Mouse (Mus musculus) limb, embryonic 11.5 days (tissue): Measurements from ENCODE around the gene Dab1. TPM values are rescaled to one million over a fixed set of nuclear protein-coding genes. Genes with fewer than 3 reads are reported as not detected.

Source experiments
- ATAC-seq: fragments of 200-750 bp; cut with Nextera tagmentation; 2 replicates; pipeline ENCODE4 v1.8.0; 2017; ENCODE audit warnings: low read depth; ENCODE audit not compliant: insufficient number of reproducible peaks, low FRiP score, low TSS enrichment
- DNase-seq: peaks from one replicate; pipeline ENCODE4 v3.0.0-alpha.2; 2015; ENCODE audit warnings: low spot score
- H3K27ac ChIP-seq: fragments of 300-500 bp; sonication (generic); replicated peaks from 2 replicates; pipeline ENCODE4 v1.5.1; 2014; ENCODE audit warnings: low read depth, mild to moderate bottlenecking, low read length
- H3K27me3 ChIP-seq: fragments of 300-500 bp; sonication (generic); 2 replicates; pipeline ENCODE4 v1.6.1; 2014; ENCODE audit warnings: mild to moderate bottlenecking, low read length, mixed read lengths; ENCODE audit not compliant: control insufficient read depth, insufficient read depth
- H3K36me3 ChIP-seq: fragments of 300-500 bp; sonication (generic); 2 replicates; pipeline ENCODE4 v1.6.1; 2014; ENCODE audit warnings: mild to moderate bottlenecking, low read length, moderate library complexity, mixed read lengths; ENCODE audit not compliant: control insufficient read depth, insufficient read depth
- H3K4me1 ChIP-seq: fragments of 300-500 bp; sonication (generic); 2 replicates; pipeline ENCODE4 v1.6.1; 2014; ENCODE audit warnings: low read length, mixed read lengths; ENCODE audit not compliant: control insufficient read depth, insufficient read depth
- H3K4me2 ChIP-seq: fragments of 300-500 bp; sonication (generic); 2 replicates; pipeline ENCODE4 v1.6.1; 2014; ENCODE audit warnings: low read depth, mild to moderate bottlenecking, moderate library complexity; ENCODE audit not compliant: severe bottlenecking
- H3K4me3 ChIP-seq: fragments of 300-500 bp; sonication (generic); 2 replicates; pipeline ENCODE4 v1.5.1; 2014; ENCODE audit warnings: low read depth, low read length
- H3K9ac ChIP-seq: fragments of 300-500 bp; sonication (generic); 2 replicates; pipeline ENCODE4 v1.6.1; 2014; ENCODE audit warnings: mild to moderate bottlenecking, low read length
- H3K9me3 ChIP-seq: fragments of 300-500 bp; sonication (generic); 2 replicates; pipeline ENCODE4 v1.6.1; 2016; ENCODE audit warnings: low read length; ENCODE audit not compliant: control insufficient read depth
- WGBS: fragments of 180-500 bp; shearing (Covaris S2); extraction: QIAGEN DNeasy Blood & Tissue Kit; methylation state at CpG from one replicate; pipeline ENCODE4 v1.1.7; 2014; 5-methylcytosine and 5-hydroxymethylcytosine counted together
- polyA plus RNA-seq: library from polyadenylated mRNA; unstranded; fragments of >200 nt; fragmentation: Nextera tagmentation; extraction: Ambion mirVana; gene quantifications from 2 replicates; pipeline ENCODE4 v1.2.1, GENCODE M21; 2014

Gene Dab1
- polyA plus RNA-seq, 1 experiment from 2014 or later: 17.1 TPM

DNA sequence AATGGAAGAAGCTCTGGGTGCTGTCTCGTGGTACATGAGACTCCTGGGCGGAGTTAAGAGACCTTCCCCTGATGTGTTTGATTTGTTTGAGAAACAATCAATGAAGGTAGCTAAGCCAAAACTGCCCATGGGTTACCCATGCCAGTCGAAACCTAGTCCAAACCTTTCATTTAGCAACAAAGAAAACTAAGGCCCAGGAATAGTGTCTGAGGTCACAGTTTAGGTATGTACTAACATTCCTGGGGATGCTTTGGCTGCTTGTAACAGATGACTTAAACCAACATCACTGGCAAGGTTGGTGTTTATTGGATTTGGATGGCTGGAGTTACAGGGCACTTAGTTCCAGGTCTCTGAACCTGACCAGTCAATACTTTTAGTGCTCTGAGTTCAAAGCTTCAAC lies 610.1 kb downstream of the Dab1 start:
- Histone ChIP-seq H3K9ac (no peak overlapping the region), H3K4me1 (no peaks in the 10 kb centered on the region), H3K4me2 (no peak overlapping the region), H3K4me3 (no peak overlapping the region), H3K27me3 (no peaks in the 10 kb centered on the region), H3K36me3 (no peaks in the 10 kb centered on the region), H3K27ac (no peak overlapping the region), H3K9me3 (no peaks in the 10 kb centered on the region)
- 81% methylated on average over 3 of the region's 3 CpGs for WGBS
- ATAC-seq: no peak
- DNase-seq: no peak

DNA sequence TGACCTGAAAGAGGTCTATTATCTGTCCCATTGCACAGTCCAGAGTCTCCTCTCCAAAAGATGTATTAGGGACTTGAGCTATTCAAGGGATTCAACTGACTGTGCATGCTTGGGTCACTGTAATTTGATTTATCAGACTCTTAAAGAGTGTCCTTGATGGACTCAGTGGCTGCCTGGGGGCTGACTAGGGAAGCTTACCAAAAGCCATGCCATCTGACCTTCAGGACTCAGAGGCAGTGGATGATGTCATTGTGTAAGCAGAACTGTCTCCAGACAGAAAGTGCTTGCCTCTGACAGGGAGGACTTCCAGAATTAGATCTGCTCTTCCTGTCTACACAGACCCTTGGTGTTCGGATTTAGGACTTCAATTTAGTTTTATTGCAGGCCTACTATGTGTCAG lies 627.3 kb downstream of the Dab1 start:
- Histone ChIP-seq H3K9ac (no peak overlapping the region), H3K4me2 (no peak overlapping the region), H3K36me3 (no peaks in the 10 kb centered on the region), H3K27me3 (no peaks in the 10 kb centered on the region), H3K4me1 (no peaks in the 10 kb centered on the region), H3K4me3 (no peak overlapping the region), H3K27ac (no peak overlapping the region), H3K9me3 (no peaks in the 10 kb centered on the region)
- DNase-seq (no peak), ATAC-seq (no peak)
- WGBS: 60% methylated on average over 1 of the region's 1 CpGs

DNA sequence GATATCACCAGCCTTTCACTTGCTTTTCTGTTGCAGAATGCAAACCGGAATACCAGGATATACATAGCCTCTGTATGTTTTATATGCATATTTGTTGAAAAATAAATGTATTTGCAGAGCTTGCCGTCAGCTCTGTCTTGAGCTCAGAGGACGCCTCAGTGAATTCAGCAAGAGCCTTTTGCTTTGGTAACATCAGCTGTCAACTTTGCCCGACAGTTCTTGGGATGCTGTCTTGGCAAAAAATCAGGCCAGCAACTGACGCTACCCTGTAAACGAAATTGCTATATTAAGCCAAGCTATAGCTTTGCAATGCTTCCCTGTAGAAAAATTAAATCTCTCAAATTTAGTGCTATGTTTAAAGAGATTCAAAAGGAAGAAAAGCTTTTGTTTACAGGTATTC lies 630.3 kb downstream of the Dab1 start:
- Histone ChIP-seq H3K4me2 (no peak overlapping the region), H3K4me3 (no peak overlapping the region), H3K9ac (no peak overlapping the region), H3K27me3 (no peaks in the 10 kb centered on the region), H3K4me1 (no peaks in the 10 kb centered on the region), H3K36me3 (no peaks in the 10 kb centered on the region), H3K27ac (no peak overlapping the region), H3K9me3 (no peaks in the 10 kb centered on the region)
- 86% methylated on average over 6 of the region's 6 CpGs for WGBS
- ATAC-seq (no peak), DNase-seq (no peak)

DNA sequence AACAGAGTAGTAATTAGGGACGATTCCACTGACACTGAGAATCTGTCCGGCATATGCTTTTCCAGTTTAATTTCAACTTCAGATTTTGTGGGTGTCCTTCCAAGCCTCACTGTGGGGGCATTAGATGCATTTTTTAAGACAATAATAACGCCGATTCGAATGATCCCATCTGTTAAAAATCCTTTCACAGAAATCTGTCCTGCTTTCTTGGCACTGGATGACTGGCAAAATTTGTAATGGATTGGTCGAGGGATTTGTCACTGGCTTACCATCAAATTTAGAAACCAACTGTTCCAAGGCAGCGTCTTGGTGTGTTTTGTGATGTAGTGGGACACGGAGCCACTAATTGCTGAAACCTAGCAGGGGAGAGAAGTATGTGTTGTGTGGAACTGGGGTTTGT lies 638.6 kb downstream of the Dab1 start:
- no peak overlapping the region for H3K4me3 ChIP-seq

DNA sequence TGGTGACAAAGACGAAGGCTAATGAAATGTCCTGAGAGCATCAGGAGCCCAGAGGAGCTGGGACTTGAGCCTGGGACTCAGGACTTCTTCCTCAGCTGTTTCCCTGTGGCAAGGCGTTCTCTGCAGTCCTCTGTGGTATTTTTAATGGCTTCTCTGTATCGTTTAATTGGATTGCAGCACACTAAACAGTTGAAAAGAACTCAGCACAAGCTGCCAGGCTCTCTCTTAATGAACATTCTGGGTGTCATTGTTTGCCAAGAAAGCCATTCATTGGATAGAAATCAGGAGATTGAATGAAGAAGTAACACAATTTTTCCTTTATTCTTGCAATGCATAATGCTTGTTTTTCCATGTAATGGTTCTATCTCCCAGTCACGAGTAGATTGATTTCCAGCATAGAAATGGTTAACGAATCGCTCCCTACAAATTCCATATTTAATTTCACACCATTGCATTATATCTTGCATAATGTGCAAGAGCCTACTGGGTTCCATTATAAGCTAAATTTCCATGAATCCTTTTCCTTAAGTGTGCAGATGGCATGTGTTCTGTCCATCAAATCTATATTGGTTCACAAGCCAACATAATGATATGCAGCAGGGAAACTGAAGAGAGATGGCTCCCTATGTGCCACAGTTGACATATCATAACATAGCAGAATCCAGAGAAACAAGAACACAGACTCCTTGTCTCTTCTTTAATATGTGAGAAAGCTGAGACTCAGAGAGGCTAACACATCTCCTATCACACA lies 650.4 kb downstream of the Dab1 start:
- DNase-seq (no peak), ATAC-seq (no peak)
- no peak overlapping the region for H3K27ac ChIP-seq
- H3K27me3 ChIP-seq: no peaks in the 10 kb centered on the region
- H3K9me3 ChIP-seq: no peaks in the 10 kb centered on the region
- no peaks in the 10 kb centered on the region for H3K36me3 ChIP-seq
- 85% methylated on average over 6 of the region's 6 CpGs for WGBS
- H3K4me2 ChIP-seq: no peak overlapping the region
- no peaks in the 10 kb centered on the region for H3K4me1 ChIP-seq
- H3K9ac ChIP-seq: no peak overlapping the region
- no peak overlapping the region for H3K4me3 ChIP-seq

More for the DNA sequence above, 638.6 kb downstream of the Dab1 start:
- ATAC-seq: no peak
- no peak for DNase-seq
- Histone ChIP-seq H3K4me1 (no peaks in the 10 kb centered on the region), H3K9me3 (no peaks in the 10 kb centered on the region), H3K27me3 (no peaks in the 10 kb centered on the region), H3K36me3 (no peaks in the 10 kb centered on the region), H3K4me2 (no peak overlapping the region), H3K9ac (no peak overlapping the region), H3K27ac (no peak overlapping the region)
- WGBS: 91% methylated on average over 8 of the region's 8 CpGs

DNA sequence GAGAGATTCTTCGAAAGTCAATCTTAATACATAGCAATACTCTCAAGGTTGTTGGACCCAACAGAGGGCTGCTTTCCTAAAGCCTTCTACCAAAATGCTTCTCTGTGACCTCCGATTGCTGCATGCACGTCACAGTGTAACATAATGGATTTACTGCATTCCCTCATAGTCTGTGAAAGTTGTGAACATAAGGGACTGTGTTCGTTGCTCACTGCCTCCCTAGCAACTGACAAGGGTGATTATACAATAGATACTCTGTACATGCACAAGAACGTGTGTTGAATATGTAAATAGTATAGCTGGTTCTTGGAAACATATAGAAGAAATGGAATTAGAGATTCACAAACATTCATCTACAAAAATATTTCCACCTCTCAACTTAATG lies 651.0 kb downstream of the Dab1 start:
- no peaks in the 10 kb centered on the region for H3K4me1 ChIP-seq
- H3K4me2 ChIP-seq: no peak overlapping the region
- ATAC-seq (no peak), DNase-seq (no peak)
- WGBS: 86% methylated on average over 5 of the region's 5 CpGs
- H3K9ac ChIP-seq: no peak overlapping the region
- H3K36me3 ChIP-seq: no peaks in the 10 kb centered on the region
- H3K9me3 ChIP-seq: no peaks in the 10 kb centered on the region
- no peak overlapping the region for H3K27ac ChIP-seq
- no peak overlapping the region for H3K4me3 ChIP-seq
- no peaks in the 10 kb centered on the region for H3K27me3 ChIP-seq

DNA sequence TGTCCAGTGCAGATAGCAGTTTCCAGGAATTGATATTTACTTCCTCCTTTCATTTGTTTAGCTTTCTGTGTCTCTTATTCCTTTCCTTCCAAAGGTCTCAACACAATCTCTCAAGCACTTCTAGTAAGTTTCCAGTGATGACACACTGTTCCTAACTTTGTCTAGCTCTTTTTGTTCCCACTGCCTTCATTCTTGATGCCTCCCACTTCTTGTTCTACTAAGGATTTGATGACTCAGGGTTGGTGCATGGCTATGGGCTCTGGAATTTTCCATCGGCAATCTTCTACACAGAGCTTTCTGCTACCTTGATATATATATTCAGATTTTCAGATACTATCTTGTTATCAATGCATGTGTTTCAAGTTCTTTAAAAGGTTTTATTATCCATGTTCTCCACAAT lies 656.1 kb downstream of the Dab1 start:
- WGBS: 93% methylated on average over 1 of the region's 1 CpGs
- H3K4me1 ChIP-seq: no peaks in the 10 kb centered on the region
- no peak overlapping the region for H3K4me3 ChIP-seq
- DNase-seq (no peak), ATAC-seq (no peak)
- no peaks in the 10 kb centered on the region for H3K27me3 ChIP-seq
- no peaks in the 10 kb centered on the region for H3K36me3 ChIP-seq
- no peaks in the 10 kb centered on the region for H3K9me3 ChIP-seq
- H3K9ac ChIP-seq: no peak overlapping the region
- no peak overlapping the region for H3K4me2 ChIP-seq
- H3K27ac ChIP-seq: no peak overlapping the region

DNA sequence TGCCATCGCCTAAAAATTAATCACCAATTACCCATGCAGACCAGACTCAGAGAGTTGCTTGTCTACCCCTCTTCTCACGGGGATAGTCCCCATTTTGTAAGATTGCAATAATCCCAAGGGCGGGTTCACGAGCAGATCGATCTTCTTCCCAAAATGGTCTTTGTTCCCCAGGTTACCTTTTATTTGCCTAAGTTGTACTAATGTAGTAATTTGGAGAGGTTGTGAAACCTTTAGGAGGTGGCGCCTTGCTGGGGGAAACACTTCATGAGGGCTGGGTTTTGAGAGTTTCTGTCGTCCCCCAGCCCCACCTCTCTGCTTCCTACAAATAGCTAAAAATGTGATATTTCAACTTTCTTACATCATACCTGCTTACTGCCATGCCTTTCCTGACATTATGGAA lies 657.8 kb downstream of the Dab1 start:
- no peaks in the 10 kb centered on the region for H3K27me3 ChIP-seq
- no peaks in the 10 kb centered on the region for H3K4me1 ChIP-seq
- H3K9me3 ChIP-seq: no peaks in the 10 kb centered on the region
- DNase-seq (no peak), ATAC-seq (no peak)
- WGBS: 93% methylated on average over 7 of the region's 7 CpGs
- H3K4me3 ChIP-seq: no peak overlapping the region
- no peak overlapping the region for H3K4me2 ChIP-seq
- H3K36me3 ChIP-seq: no peaks in the 10 kb centered on the region
- H3K27ac ChIP-seq: no peak overlapping the region
- no peak overlapping the region for H3K9ac ChIP-seq

DNA sequence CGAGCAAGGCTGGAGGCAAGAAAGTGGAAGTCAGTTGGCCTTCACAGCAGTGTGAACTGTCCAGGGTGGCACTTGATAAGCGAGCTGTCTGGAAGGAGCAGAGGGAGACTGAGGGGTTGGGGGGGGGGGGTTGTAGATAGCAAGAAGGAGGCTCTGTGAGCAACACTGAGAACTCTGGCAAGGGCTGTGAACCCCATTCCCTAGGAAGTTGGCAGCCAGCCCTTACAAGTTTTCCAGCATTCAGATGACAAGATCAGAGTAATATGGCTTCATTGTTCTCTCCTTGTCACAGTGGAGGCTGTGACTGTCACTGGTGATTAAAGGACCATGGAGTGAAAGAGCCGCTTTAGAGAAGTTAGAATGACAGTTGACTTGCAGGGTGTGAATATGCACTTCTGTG lies 662.4 kb downstream of the Dab1 start:
- 61% methylated on average over 3 of the region's 3 CpGs for WGBS
- no peaks in the 10 kb centered on the region for H3K9me3 ChIP-seq
- no peak overlapping the region for H3K9ac ChIP-seq
- no peaks in the 10 kb centered on the region for H3K4me1 ChIP-seq
- DNase-seq (no peak), ATAC-seq (no peak)
- no peaks in the 10 kb centered on the region for H3K27me3 ChIP-seq
- H3K4me2 ChIP-seq: no peak overlapping the region
- no peak overlapping the region for H3K4me3 ChIP-seq
- H3K36me3 ChIP-seq: no peaks in the 10 kb centered on the region
- H3K27ac ChIP-seq: no peak overlapping the region
